Mouse (Mus musculus): ENCODE data around the gene Gstp2. TPM values are rescaled to one million over a fixed set of nuclear protein-coding genes. Genes with fewer than 3 reads are reported as not detected.

Gene Gstp2
- 1.7 TPM in 1 of 2 replicates, not detected in the other for polyA plus RNA-seq (2012)

GRCm38 (mm10) chr19:4045966-4046865, at the start of gene Gstp2:
Gene Gstp2, minus strand, starts transcription at chr19:4046023.

GRCm38 (mm10) chr19:4081394-4081793, 35.6 kb upstream of the Gstp2 start, which contains the start of gene Cabp2:
Gene Cabp2, plus strand, starts transcription at chr19:4081578.

GRCm38 (mm10) chr19:4059069-4059740, 13.4 kb upstream of the Gstp2 start, which contains the start of gene Gstp3:
Gene Gstp3, minus strand, starts transcription at chr19:4059569.

GRCm38 (mm10) chr19:4037788-4038232, 8.0 kb downstream of the Gstp2 start, which contains the start of gene Gstp1:
Gene Gstp1, minus strand, starts transcription at chr19:4037985.

GRCm38 (mm10) chr19:4012432-4013022, 33.3 kb downstream of the Gstp2 start, which contains the start of gene Ndufv1:
Gene Ndufv1, minus strand, starts transcription at chr19:4012806.

GRCm38 (mm10) chr19:4003112-4003511, 42.7 kb downstream of the Gstp2 start, which contains the start of gene Doc2g:
Gene Doc2g, plus strand, starts transcription at chr19:4003313.

GRCm38 (mm10) chr19:4000119-4000900, 45.5 kb downstream of the Gstp2 start, which contains the start of the genes Nudt8 and Gm49405:
Gene Nudt8, plus strand, starts transcription at chr19:4000580.
Gene Gm49405, plus strand, starts transcription at chr19:4000626.

GRCm38 (mm10) chr19:3992416-3992815, 53.4 kb downstream of the Gstp2 start, which contains the start of gene Tbx10:
Gene Tbx10, plus strand, starts transcription at chr19:3992752.

Other genes with a start within 250 kb of the Gstp2 start
- gene Chka, start 194.2 kb downstream of the Gstp2 start, polyA plus RNA-seq (2012): 25.3 and 29.5 TPM in 2 replicates
- 247 and 284 TPM in 2 replicates for gene Tcirg1, start 138.9 kb downstream of the Gstp2 start, polyA plus RNA-seq (2012)
- 133 and 144 TPM in 2 replicates for gene Ndufs8, start 133.2 kb downstream of the Gstp2 start, polyA plus RNA-seq (2012)
- 5.0 and 8.2 TPM in 2 replicates for gene Aldh3b1, start 116.2 kb downstream of the Gstp2 start, polyA plus RNA-seq (2012)
- 182 and 302 TPM in 2 replicates for gene Unc93b1, start 110.8 kb downstream of the Gstp2 start, polyA plus RNA-seq (2012)
- 0.06 and 0.10 TPM in 2 replicates for gene Aldh3b3, start 87.4 kb downstream of the Gstp2 start, polyA plus RNA-seq (2012)
- gene Aldh3b2, start 73.7 kb downstream of the Gstp2 start, polyA plus RNA-seq (2012): 0.24 TPM in 1 of 2 replicates, not detected in the other
- 7.7 and 8.3 TPM in 2 replicates for gene Acy3, start 59.5 kb downstream of the Gstp2 start, polyA plus RNA-seq (2012)
- gene Tbx10, start 53.3 kb downstream of the Gstp2 start, polyA plus RNA-seq (2012): not detected in 2 replicates
- gene Nudt8, start 45.4 kb downstream of the Gstp2 start, polyA plus RNA-seq (2012): 14.7 and 18.3 TPM in 2 replicates
- 4.1 and 6.3 TPM in 2 replicates for gene Gm49405, start 45.4 kb downstream of the Gstp2 start, polyA plus RNA-seq (2012)
- gene Doc2g, start 42.7 kb downstream of the Gstp2 start, polyA plus RNA-seq (2012): 10.4 and 16.4 TPM in 2 replicates
- 247 and 250 TPM in 2 replicates for gene Ndufv1, start 33.2 kb downstream of the Gstp2 start, polyA plus RNA-seq (2012)
- 122 and 136 TPM in 2 replicates for gene Gstp1, start 8.0 kb downstream of the Gstp2 start, polyA plus RNA-seq (2012)
- 0.79 and 1.2 TPM in 2 replicates for gene Gstp3, start 13.5 kb upstream of the Gstp2 start, polyA plus RNA-seq (2012)
- gene Cabp2, start 35.6 kb upstream of the Gstp2 start, polyA plus RNA-seq (2012): not detected in 2 replicates
- 126 and 175 TPM in 2 replicates for gene Cdk2ap2, start 51.2 kb upstream of the Gstp2 start, polyA plus RNA-seq (2012)
- gene Pitpnm1, start 54.0 kb upstream of the Gstp2 start, polyA plus RNA-seq (2012): 67.2 and 92.9 TPM in 2 replicates
- gene Aip, start 79.8 kb upstream of the Gstp2 start, polyA plus RNA-seq (2012): 114 and 132 TPM in 2 replicates
- 0.03 TPM in 1 of 2 replicates, not detected in the other for gene Gpr152, start 93.8 kb upstream of the Gstp2 start, polyA plus RNA-seq (2012)
- gene Cabp4, start 98.0 kb upstream of the Gstp2 start, polyA plus RNA-seq (2012): 0.14 and 0.15 TPM in 2 replicates
- 166 and 202 TPM in 2 replicates for gene Coro1b, start 102.6 kb upstream of the Gstp2 start, polyA plus RNA-seq (2012)
- 508 and 717 TPM in 2 replicates for gene Ptprcap, start 107.6 kb upstream of the Gstp2 start, polyA plus RNA-seq (2012)
- 88.1 and 93.8 TPM in 2 replicates for gene Rps6kb2, start 117.3 kb upstream of the Gstp2 start, polyA plus RNA-seq (2012)
- 5.7 and 6.3 TPM in 2 replicates for gene Carns1, start 129.5 kb upstream of the Gstp2 start, polyA plus RNA-seq (2012)
- 58.6 and 71.5 TPM in 2 replicates for gene Tbc1d10c, start 145.3 kb upstream of the Gstp2 start, polyA plus RNA-seq (2012)
- gene Ppp1ca, start 146.0 kb upstream of the Gstp2 start, polyA plus RNA-seq (2012): 614 and 638 TPM in 2 replicates
- 27.8 and 31.6 TPM in 2 replicates for gene Rad9a, start 155.6 kb upstream of the Gstp2 start, polyA plus RNA-seq (2012)
- gene Clcf1, start 168.2 kb upstream of the Gstp2 start, polyA plus RNA-seq (2012): 12.5 and 17.5 TPM in 2 replicates
- 33.8 and 36.5 TPM in 2 replicates for gene AC109138.7, start 168.3 kb upstream of the Gstp2 start, polyA plus RNA-seq (2012)
- gene Pold4, start 185.9 kb upstream of the Gstp2 start, polyA plus RNA-seq (2012): 38.1 and 42.7 TPM in 2 replicates
- 30.3 and 41.9 TPM in 2 replicates for gene Ssh3, start 223.2 kb upstream of the Gstp2 start, polyA plus RNA-seq (2012)
- 10.8 and 11.6 TPM in 2 replicates for gene Ankrd13d, start 237.1 kb upstream of the Gstp2 start, polyA plus RNA-seq (2012)